Mouse (Mus musculus): Measurements from ENCODE around the gene Nxpe5. TPM values are rescaled to one million over a fixed set of nuclear protein-coding genes. Genes with fewer than 3 reads are reported as not detected.
"Not testable (repeated sequence)": the region's sequence is repeated elsewhere in the genome, so short reads cannot be mapped to it uniquely, and the experiment has no call there.

Nxpe5 gene
- polyA plus RNA-seq (2016; fragmentation: Nextera tagmentation; extraction: Ambion mirVana): not detected in 2 replicates

DNA sequence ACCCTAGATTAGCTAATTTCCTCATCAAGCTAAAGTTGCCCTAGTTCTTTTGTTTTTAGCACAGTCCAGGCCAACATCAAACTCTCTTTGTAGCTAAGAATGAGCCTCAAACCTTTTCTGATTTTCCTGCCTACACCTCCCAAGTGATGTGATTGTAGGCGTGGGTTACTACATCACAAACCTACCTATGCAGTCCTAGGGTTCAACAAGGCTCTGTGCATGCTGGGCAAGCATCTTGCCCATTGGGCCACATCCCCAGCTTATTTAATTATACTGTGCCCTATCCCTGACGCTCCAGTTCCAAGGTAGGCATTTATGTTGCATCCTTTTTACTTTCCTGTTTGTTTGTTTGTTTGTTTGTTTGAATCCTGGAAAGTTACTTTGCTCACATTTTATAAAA is at the start of gene Nxpe5:
TSS of gene Nxpe5 (plus strand) at position 199 of the 400 bp plus-strand sequence.
- Histone ChIP-seq H3K27ac (no peak within 1 kb of the TSS), H3K27me3 (ENCODE audit: insufficient read depth, poor library complexity, severe bottlenecking) (no peaks in the 10 kb centered on the region), H3K4me1 (replicated peaks) (no peaks in the 10 kb centered on the region), H3K4me3 (no peak within 1 kb of the TSS), H3K9me3 (no peaks in the 10 kb centered on the region), H3K36me3 (no peaks in the 10 kb centered on the region)
- WGBS: 61% methylated on average over 2 of the region's 2 CpGs
- no peak for DNase-seq (ENCODE audit: low spot score)

DNA sequence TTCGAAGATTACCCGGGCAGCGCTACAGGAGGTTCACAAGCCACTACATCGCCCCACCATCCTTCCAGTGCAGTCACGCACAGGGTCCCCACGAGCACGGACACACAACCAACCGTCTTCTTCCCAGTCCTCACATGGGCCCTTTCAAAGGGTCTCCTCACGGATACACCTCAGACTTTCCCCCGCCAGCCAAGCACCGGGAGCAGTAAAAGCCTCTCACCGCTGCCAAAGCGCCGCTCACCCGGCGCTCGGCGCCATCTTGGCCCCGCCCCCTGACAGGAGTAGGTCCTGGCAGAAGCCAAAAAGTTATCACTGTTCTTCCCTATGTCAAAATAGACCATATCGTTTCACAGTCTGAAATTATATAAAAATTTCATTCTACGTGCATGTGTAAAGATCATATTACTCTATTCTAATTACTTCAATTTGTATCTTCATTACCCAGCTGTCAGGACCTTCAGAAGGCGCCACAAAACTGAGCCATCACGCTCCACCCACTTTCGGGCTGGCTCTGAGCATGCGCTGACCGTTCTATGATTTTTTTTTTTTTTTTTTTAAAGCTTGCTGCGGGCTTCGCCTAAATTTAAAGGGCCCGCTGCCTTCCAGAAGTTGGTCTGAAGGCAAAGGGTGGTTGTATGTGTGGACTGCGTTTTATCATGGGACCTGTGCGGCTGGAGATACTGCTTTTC is 38.6 kb upstream of the Nxpe5 start, which contains the start of the genes Taf6 and Cnpy4:
TSS of gene Taf6 (minus strand) at position 502 of the 689 bp plus-strand sequence.
TSS of gene Cnpy4 (plus strand) at position 536 of the 689 bp plus-strand sequence.
- H3K4me1 ChIP-seq (replicated peaks): peaks cover 15% of the 10 kb centered on the region
- DNase-seq (ENCODE audit: low spot score): peak; percentile 85
- H3K9me3 ChIP-seq: no peaks in the 10 kb centered on the region
- peak within 1 kb of the TSS; percentile 84 for H3K4me3 ChIP-seq
- H3K36me3 ChIP-seq: peaks cover 58% of the 10 kb centered on the region
- no peaks in the 10 kb centered on the region for H3K27me3 ChIP-seq (ENCODE audit: insufficient read depth, poor library complexity, severe bottlenecking)
- peak within 1 kb of the TSS; percentile 93 for H3K27ac ChIP-seq
- under 1% methylated on average over 31 of the region's 31 CpGs for WGBS

DNA sequence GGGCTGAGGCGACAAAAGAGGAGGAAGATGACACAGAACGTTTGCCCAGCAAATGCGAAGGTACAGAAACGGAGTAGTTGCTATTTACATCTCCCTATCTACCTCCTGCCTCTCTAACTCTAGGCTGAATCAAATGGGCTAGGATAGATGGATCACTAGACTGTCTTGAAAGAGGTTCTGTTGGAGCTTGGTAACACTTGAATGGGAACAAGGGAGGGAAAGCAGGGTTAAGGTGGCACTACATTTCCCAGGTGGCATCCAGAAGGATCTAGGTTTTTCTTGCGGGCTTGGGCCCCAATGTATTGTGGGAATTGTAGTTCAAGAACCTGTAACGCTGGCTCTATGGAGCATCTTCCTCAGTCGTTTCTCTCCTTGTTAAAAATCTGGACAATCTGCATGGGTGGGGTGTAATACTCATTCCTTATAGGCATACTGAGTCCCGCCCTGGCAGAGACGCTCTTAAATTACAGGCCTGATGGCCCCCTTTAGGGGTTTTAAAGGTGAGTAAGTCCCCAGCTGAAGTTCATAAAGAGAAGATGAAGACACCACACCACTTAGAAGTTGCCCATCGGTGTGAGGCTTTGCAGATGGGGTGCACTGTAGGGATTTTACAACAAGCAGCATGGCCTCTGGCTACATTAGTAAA is 37.9 kb upstream of the Nxpe5 start:
- Histone ChIP-seq H3K4me1 (replicated peaks) (peaks cover 15% of the 10 kb centered on the region), H3K27me3 (ENCODE audit: insufficient read depth, poor library complexity, severe bottlenecking) (no peaks in the 10 kb centered on the region), H3K4me3 (peak overlapping the region; percentile 84), H3K27ac (peak overlapping the region; percentile 93), H3K9me3 (no peaks in the 10 kb centered on the region), H3K36me3 (peaks cover 58% of the 10 kb centered on the region)
- WGBS: under 1% methylated on average over 10 of the region's 10 CpGs
- DNase-seq (ENCODE audit: low spot score): peak; percentile 65

DNA sequence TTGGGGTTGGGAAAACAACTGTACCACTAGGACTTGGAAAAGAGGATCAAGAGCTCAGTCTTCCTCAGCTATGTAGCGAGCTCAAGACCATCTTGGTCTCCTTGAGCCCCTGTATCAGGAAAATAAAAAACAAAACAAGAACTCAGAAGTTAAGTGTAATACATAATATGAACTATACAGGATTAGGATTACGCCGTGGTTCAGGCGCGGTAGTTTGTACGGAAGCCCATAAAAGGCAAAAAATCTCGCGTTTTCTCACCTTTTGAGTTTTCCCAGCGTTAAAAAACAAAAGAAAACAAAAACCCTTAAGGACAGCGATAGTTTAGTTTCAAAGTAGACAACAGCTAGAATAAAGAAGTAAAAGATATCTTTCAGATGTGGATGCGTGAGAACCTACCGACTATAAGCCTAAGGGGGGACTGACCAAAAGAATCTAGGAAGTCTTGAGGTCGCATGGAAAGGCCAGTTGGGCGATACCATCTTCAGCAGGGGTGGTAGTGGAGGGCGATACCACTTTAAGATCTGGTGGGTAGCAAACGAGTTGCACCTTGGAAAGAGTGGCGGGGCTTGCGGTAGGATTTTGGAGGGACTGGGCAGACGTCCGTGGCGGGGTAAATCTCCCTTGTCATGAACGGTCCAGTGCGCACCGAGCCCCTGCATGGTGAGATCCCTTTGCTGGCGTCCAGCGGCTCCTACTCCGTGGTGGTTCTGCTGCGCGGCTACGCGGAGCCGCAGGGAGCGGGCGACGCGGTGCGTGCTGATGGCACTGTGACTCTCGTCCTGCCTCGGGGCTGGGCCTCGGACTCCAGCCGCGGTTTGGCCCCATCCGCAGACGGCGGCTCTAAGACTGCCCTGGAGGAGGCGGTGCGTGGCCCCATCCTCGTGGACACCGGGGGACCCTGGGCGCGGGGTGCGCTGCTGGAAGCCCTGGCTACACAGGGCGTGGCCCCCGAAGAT is 31.6 kb upstream of the Nxpe5 start, which contains the start of gene Mblac1:
TSS of gene Mblac1 (plus strand) at position 544 of the 957 bp plus-strand sequence.
- DNase-seq (ENCODE audit: low spot score): peak; percentile 86
- peaks cover 17% of the 10 kb centered on the region; the same call in 1 of the 2 replicates for H3K4me1 ChIP-seq (replicated peaks)
- WGBS: 9% methylated on average over 54 of the region's 54 CpGs
- H3K36me3 ChIP-seq: peaks cover 46% of the 10 kb centered on the region
- no peaks in the 10 kb centered on the region for H3K9me3 ChIP-seq
- H3K27me3 ChIP-seq (ENCODE audit: insufficient read depth, poor library complexity, severe bottlenecking): no peaks in the 10 kb centered on the region
- H3K27ac ChIP-seq: peak within 1 kb of the TSS; percentile 97
- H3K4me3 ChIP-seq: peak within 1 kb of the TSS; percentile 88

DNA sequence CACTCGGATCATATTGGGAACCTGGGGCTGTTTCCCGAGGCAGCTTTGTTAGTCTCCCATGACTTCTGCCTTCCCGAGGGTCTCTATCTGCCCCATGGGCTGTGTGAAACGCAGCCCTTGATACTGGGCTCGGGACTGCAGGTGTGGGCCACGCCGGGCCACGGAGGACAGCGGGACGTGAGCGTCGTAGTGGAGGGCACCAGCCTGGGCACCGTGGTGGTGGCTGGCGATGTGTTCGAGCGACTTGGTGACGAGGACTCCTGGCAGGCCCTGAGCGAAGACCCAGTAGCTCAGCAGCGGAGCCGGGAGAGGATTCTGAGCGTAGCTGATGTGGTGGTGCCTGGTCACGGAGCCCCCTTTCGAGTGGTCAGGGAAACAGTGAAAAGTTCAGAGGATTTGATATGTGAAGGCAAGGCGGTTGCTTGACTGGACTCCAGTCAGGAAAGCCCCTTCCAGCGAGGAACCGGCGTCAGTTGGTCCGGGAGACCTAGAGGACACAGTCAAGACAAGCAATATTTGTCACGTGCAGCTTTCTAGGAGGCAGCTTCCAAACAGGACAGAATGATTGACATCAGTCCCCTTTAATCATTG is 30.8 kb upstream of the Nxpe5 start:
- peak; percentile 64 for DNase-seq (ENCODE audit: low spot score)
- no peaks in the 10 kb centered on the region for H3K27me3 ChIP-seq (ENCODE audit: insufficient read depth, poor library complexity, severe bottlenecking)
- H3K4me1 ChIP-seq (replicated peaks): peaks cover 17% of the 10 kb centered on the region; the same call in 1 of the 2 replicates
- peak overlapping the region; percentile 88 for H3K4me3 ChIP-seq
- H3K27ac ChIP-seq: peak overlapping the region; percentile 97
- no peaks in the 10 kb centered on the region for H3K9me3 ChIP-seq
- peaks cover 38% of the 10 kb centered on the region for H3K36me3 ChIP-seq
- 2% methylated on average over 29 of the region's 29 CpGs for WGBS

DNA sequence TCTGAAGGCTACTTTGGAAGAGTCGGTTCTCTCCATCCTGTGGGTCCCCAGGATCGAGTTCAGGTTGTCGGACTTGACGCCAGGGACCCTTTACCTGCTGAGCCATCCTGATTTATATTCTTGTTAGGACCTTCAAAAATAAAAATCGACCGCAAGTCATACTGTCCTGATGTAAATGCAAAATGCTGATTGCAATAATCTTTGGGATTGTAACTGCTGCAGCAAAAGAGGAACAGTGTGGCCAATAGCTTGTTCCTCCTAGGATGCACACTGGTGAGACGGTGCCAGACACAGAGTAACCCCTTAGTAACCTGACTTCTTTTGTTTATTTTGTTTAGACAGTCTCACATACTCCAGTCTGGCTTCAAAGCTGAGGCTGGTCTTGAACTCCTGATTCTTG is 30.2 kb upstream of the Nxpe5 start:
- no peak for DNase-seq (ENCODE audit: low spot score)
- 81% methylated on average over 7 of the region's 7 CpGs for WGBS
- H3K4me3 ChIP-seq: peak overlapping the region; percentile 88
- peaks cover 32% of the 10 kb centered on the region for H3K36me3 ChIP-seq
- peaks cover 17% of the 10 kb centered on the region; the same call in 1 of the 2 replicates for H3K4me1 ChIP-seq (replicated peaks)
- H3K27me3 ChIP-seq (ENCODE audit: insufficient read depth, poor library complexity, severe bottlenecking): no peaks in the 10 kb centered on the region
- no peaks in the 10 kb centered on the region for H3K9me3 ChIP-seq
- no peak overlapping the region; the same call in 1 of the 2 replicates for H3K27ac ChIP-seq

DNA sequence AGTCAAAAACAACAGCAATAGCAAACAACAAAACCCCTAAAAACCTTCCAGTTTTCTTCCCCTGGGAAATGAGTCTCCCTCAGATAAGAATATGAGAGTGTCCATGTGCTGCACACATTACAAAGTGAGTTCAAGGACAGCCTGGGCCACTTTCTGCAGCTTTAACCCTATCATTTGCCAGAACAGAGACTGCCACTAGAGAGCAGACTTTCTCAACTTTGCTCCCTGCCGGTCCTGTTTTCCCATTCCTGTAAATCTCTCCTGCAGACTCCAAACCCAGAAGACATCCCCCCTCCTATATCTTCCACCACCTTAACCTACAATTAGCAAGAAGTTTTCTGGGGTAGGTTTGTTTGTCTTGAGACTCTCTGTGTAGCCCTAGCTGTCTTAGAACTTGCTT is 26.1 kb upstream of the Nxpe5 start:
- WGBS: 13% methylated on average over 1 of the region's 1 CpGs

DNA sequence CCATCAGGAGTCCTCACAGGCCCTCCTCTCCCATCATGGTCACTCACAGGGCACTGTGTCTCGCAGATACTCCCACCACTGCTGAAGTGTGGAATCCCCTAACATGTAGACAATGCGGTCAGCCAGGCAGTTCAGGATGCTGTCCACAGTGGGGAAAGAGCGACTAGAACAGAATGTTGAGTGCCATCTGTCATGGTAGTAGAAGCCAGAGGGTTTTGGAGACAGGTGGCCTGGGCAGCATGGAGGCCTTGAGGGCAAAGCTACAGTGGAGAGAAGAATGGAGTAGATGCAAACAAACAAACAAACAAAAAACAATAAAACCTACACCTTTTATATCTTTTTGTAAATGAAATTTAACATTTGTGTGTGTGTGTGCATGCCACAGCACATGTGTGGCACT is 23.6 kb upstream of the Nxpe5 start:
- DNase-seq (ENCODE audit: low spot score): no peak
- Histone ChIP-seq H3K9me3 (peaks cover 13% of the 10 kb centered on the region), H3K27me3 (ENCODE audit: insufficient read depth, poor library complexity, severe bottlenecking) (no peaks in the 10 kb centered on the region), H3K36me3 (no peaks in the 10 kb centered on the region), H3K27ac (no peak overlapping the region), H3K4me1 (replicated peaks) (no peaks in the 10 kb centered on the region), H3K4me3 (no peak overlapping the region)
- 88% methylated on average over 3 of the region's 3 CpGs for WGBS

More for the DNA sequence above, 26.1 kb upstream of the Nxpe5 start:
- Histone ChIP-seq H3K4me3 (no peak overlapping the region), H3K27me3 (ENCODE audit: insufficient read depth, poor library complexity, severe bottlenecking) (no peaks in the 10 kb centered on the region), H3K9me3 (peaks cover 6% of the 10 kb centered on the region), H3K27ac (no peak overlapping the region), H3K4me1 (replicated peaks) (peaks cover 10% of the 10 kb centered on the region; the same call in 1 of the 2 replicates), H3K36me3 (no peaks in the 10 kb centered on the region)
- DNase-seq (ENCODE audit: low spot score): no peak

DNA sequence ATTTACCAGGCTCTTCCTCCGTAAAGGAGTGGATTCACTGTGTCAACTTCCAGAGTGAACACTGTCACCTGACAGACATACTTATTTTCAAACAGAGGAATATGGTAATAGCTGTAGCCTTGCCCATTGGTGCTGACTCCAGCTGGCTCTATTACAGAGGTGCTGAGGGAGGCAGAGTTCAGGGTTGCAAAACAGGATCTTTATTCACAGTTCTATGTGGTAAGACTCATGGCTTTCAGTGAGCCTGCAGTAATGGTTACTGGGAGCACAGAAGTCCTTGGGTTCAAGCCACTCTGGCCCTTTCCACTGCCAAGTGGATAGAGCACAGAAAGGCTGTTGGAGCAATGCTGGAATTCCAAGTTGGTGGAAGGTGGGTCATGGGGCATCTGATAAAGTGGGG is 18.4 kb upstream of the Nxpe5 start:
- H3K27me3 ChIP-seq (ENCODE audit: insufficient read depth, poor library complexity, severe bottlenecking): no peaks in the 10 kb centered on the region
- WGBS: 88% methylated on average over 1 of the region's 1 CpGs
- peaks cover 16% of the 10 kb centered on the region for H3K9me3 ChIP-seq
- no peaks in the 10 kb centered on the region for H3K4me1 ChIP-seq (replicated peaks)
- no peak for DNase-seq (ENCODE audit: low spot score)
- no peaks in the 10 kb centered on the region for H3K36me3 ChIP-seq
- H3K4me3 ChIP-seq: no peak overlapping the region
- H3K27ac ChIP-seq: no peak overlapping the region

DNA sequence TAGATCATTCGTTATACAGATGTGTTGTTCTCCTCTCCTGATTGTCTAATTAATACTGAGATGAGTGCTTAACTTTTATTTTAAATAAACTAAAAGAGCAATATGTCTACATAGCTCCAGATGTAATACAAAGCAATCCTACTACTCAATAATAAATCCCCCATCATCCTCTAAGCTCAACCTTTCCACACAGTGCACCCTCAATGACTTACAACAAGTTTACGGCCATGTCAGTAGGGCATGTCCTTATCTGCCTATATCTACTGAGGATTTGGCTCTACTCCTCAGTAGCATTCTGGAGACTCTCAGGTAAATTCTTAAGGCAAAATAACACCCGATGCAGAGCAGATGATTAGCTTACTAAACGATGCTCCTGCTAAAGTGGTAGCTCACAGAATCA is 17.8 kb upstream of the Nxpe5 start:
- DNase-seq (ENCODE audit: low spot score): no peak
- Histone ChIP-seq H3K4me1 (replicated peaks) (no peaks in the 10 kb centered on the region), H3K27ac (no peak overlapping the region), H3K27me3 (ENCODE audit: insufficient read depth, poor library complexity, severe bottlenecking) (no peaks in the 10 kb centered on the region), H3K4me3 (no peak overlapping the region), H3K9me3 (peaks cover 19% of the 10 kb centered on the region), H3K36me3 (no peaks in the 10 kb centered on the region)
- WGBS: 89% methylated on average over 4 of the region's 4 CpGs

DNA sequence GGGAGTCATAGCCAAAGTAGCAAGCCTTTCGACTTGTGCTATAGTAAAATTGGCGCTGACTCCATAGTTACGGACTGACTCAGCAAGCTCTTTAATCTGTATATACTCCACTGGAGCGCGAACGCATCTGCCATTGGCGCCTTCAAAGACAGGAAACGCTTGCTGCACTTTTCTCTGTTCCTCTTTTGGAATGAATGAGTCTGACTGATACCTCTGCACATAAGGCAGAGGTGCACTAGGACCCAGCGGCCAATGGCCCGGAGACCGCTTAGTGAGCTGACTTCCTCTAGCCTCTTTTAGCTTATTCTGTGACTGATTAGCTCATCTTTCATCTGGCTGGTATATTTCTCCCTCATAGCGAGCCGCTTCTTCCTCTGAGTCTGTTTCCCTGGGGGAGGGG is 9.1 kb upstream of the Nxpe5 start:
- not testable (repeated sequence) for DNase-seq (ENCODE audit: low spot score); H3K4me1 ChIP-seq (replicated peaks); H3K4me3 ChIP-seq; H3K27me3 ChIP-seq (ENCODE audit: insufficient read depth, poor library complexity, severe bottlenecking); H3K36me3 ChIP-seq; H3K27ac ChIP-seq
- H3K9me3 ChIP-seq: peaks cover 41% of the 10 kb centered on the region
- 93% methylated on average over 13 of the region's 13 CpGs for WGBS

DNA sequence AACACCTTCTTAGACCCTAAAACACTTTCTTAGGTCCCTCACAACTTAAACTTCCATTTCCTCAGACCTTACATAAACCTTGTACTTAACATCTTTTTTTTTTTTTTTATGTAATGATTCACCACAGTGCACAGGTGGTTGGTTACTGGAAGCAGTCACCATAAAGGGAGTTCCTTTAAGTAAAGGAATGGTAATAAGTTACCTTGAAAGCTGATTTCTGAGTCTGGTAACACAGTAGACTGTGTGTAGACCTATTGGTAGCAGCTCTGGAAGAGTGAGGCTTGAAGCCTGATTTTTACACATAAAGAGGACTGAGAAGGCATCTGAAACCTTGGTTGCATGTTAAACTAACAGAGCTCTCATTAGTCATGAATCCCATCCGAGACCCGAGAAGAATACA is 5.8 kb upstream of the Nxpe5 start:
- Histone ChIP-seq H3K4me1 (replicated peaks) (no peaks in the 10 kb centered on the region), H3K9me3 (peaks cover 26% of the 10 kb centered on the region), H3K36me3 (no peaks in the 10 kb centered on the region), H3K4me3 (no peak overlapping the region), H3K27me3 (ENCODE audit: insufficient read depth, poor library complexity, severe bottlenecking) (no peaks in the 10 kb centered on the region), H3K27ac (no peak overlapping the region)
- DNase-seq (ENCODE audit: low spot score): no peak
- WGBS: 80% methylated on average over 2 of the region's 2 CpGs

All from hindbrain, embryonic 10.5 days (tissue).